ENCODE assay signal across 8 mouse cellular contexts in genomic region chr14:25458111-25459015, GRCm38 (mm10). TPM values are rescaled to one million over a fixed set of nuclear protein-coding genes. Genes with fewer than 3 reads are reported as not detected.
DNase-seq lines count a peak whose midpoint lies in the region; ATAC-seq and TF ChIP-seq lines count a peak whose summit lies in the region.

No protein-coding gene starts in this region.

- no peak for TF ChIP-seq EP300 in ES-Bruce4 (IDR thresholded peaks at IDR 0.05; ENCODE audit: insufficient read depth, low read depth, low read length)

- H3K4me2 ChIP-seq in midbrain, embryonic 12.5 days (replicated peaks): peak overlapping the region; percentile 96

- no peaks in the 10 kb centered on the region for H3K36me3 ChIP-seq in heart, embryonic 10.5 days
- no peaks in the 10 kb centered on the region for H3K36me3 ChIP-seq in ES-Bruce4 (ENCODE audit: control insufficient read depth, insufficient read depth, low read length, poor library complexity, severe bottlenecking)
- H3K36me3 ChIP-seq in midbrain, embryonic 12.5 days: no peaks in the 10 kb centered on the region

- intact Hi-C loops in heart, postnatal 14 days (cut with DNase I): loop anchor here (5.0 to 10.0 kb wide), 4 partner anchors 236 to 961 kb away; no protein-coding TSS in a partner anchor

- TF ChIP-seq CTCF in ES-Bruce4 (IDR thresholded peaks at IDR 0.05; ENCODE audit: low read depth, low read length): no peak

- H3K9ac ChIP-seq in ES-Bruce4 (ENCODE audit: low read depth, poor library complexity, severe bottlenecking): peak overlapping the region; percentile 65; the same call in 1 of the 2 replicates
- peak overlapping the region; percentile 100 for H3K9ac ChIP-seq in midbrain, embryonic 12.5 days (replicated peaks)

- peak overlapping the region; percentile 86 for H3K4me3 ChIP-seq in heart, embryonic 10.5 days
- H3K4me3 ChIP-seq in ES-Bruce4 (ENCODE audit: low read depth, low read length): peak overlapping the region; percentile 75
- peak overlapping the region; percentile 98 for H3K4me3 ChIP-seq in midbrain, embryonic 12.5 days

- no peak for TF ChIP-seq POLR2A in ES-Bruce4 (IDR thresholded peaks at IDR 0.05; ENCODE audit: insufficient read depth, low read length)

- peak; percentile 3; the same call in 1 of the 2 replicates for ATAC-seq in common myeloid progenitor, adult 5-6 weeks (replicated peaks; ENCODE audit: low read depth, poor library complexity, severe bottlenecking)
- peak; percentile 13; the same call in 1 of the 2 replicates for ATAC-seq in midbrain, embryonic 12.5 days (ENCODE audit: low FRiP score, low read depth)

- H3K9me3 ChIP-seq in heart, embryonic 10.5 days: no peaks in the 10 kb centered on the region
- H3K9me3 ChIP-seq in ES-Bruce4 (replicated peaks; ENCODE audit: control insufficient read depth, insufficient read depth, low read length, poor library complexity, severe bottlenecking): no peaks in the 10 kb centered on the region
- no peaks in the 10 kb centered on the region for H3K9me3 ChIP-seq in midbrain, embryonic 12.5 days

- peak; percentile 85 for DNase-seq in heart, embryonic 10.5 days (ENCODE audit: low spot score)
- DNase-seq in heart, adult 8-10 months (ENCODE audit: low spot score): no peak
- DNase-seq in heart, postnatal 14 days: peak; percentile 50 to 53
- DNase-seq in layer of hippocampus, adult 9-11 months: peak; percentile 55
- peak; percentile 68 for DNase-seq in thymus, postnatal 4 days

- H3K4me1 ChIP-seq in heart, embryonic 10.5 days: peaks cover 77% of the 10 kb centered on the region
- no peaks in the 10 kb centered on the region for H3K4me1 ChIP-seq in ES-Bruce4 (ENCODE audit: control insufficient read depth, insufficient read depth, low read length)
- H3K4me1 ChIP-seq in midbrain, embryonic 12.5 days: peaks cover 50% of the 10 kb centered on the region

- under 1% methylated on average over 37 of the region's 37 CpGs for WGBS in heart, embryonic 10.5 days
- WGBS in midbrain, embryonic 12.5 days: under 1% methylated on average over 37 of the region's 37 CpGs

- H3K27ac ChIP-seq in heart, embryonic 10.5 days: peak overlapping the region; percentile 95
- no peak overlapping the region for H3K27ac ChIP-seq in ES-Bruce4 (ENCODE audit: insufficient read depth, low read length)
- peak overlapping the region; percentile 99 for H3K27ac ChIP-seq in midbrain, embryonic 12.5 days (replicated peaks)

- no peaks in the 10 kb centered on the region for H3K27me3 ChIP-seq in heart, embryonic 10.5 days (ENCODE audit: insufficient read depth, poor library complexity, severe bottlenecking)
- H3K27me3 ChIP-seq in ES-Bruce4 (ENCODE audit: control insufficient read depth, insufficient read depth, low read length, poor library complexity, severe bottlenecking): peaks cover 6% of the 10 kb centered on the region
- no peaks in the 10 kb centered on the region for H3K27me3 ChIP-seq in midbrain, embryonic 12.5 days

RNA-seq across cellular contexts. Expression of gene Zmiz1, which starts 0.6 kb away (rescaled TPM):
- polyA plus RNA-seq in heart, embryonic 10.5 days (2016; fragmentation: Nextera tagmentation; extraction: Ambion mirVana): 38.1 and 45.8 TPM in 2 replicates
- 10 to 100 TPM; 34.7 to 44.1 (median 40.4) TPM for total RNA-seq in heart, adult 8-10 months (2022)
- 22.5 and 27.4 TPM in 2 replicates for polyA plus RNA-seq in ES-Bruce4 (2011; ENCODE audit: insufficient read depth, insufficient read length, low read depth, missing spikeins)
- total RNA-seq in common myeloid progenitor, adult 5-6 weeks (2017): 15.7 and 23.1 TPM in 2 replicates
- total RNA-seq in heart, postnatal 14 days (2021): 10 to 100 TPM; 53.9 to 59.4 TPM
- polyA plus RNA-seq in midbrain, embryonic 12.5 days (2016; fragmentation: Nextera tagmentation; extraction: Ambion mirVana): 79.4 and 82.5 TPM in 2 replicates
